Mouse (Mus musculus) neural tube, postnatal 0 days (tissue): ENCODE data around the gene Hadha. TPM values are rescaled to one million over a fixed set of nuclear protein-coding genes. Genes with fewer than 3 reads are reported as not detected.

Experiments used
- microRNA counts: library from miRNA; unstranded; fragments of <30 nt; microRNA quantifications from one replicate; lab custom pipeline; 2015
- microRNA-seq: library from miRNA; unstranded; fragments of <30 nt; microRNA quantifications from one replicate; pipeline ENCODE4, GENCODE M21; 2016
- polyA plus RNA-seq: library from polyadenylated mRNA; unstranded; fragments of >200 nt; fragmentation: Nextera tagmentation; extraction: Ambion mirVana; gene quantifications from 2 replicates; pipeline ENCODE4 v1.2.1, GENCODE M21; 2015

The Hadha gene
- polyA plus RNA-seq, result 72.0 and 74.5 TPM in 2 replicates

DNA sequence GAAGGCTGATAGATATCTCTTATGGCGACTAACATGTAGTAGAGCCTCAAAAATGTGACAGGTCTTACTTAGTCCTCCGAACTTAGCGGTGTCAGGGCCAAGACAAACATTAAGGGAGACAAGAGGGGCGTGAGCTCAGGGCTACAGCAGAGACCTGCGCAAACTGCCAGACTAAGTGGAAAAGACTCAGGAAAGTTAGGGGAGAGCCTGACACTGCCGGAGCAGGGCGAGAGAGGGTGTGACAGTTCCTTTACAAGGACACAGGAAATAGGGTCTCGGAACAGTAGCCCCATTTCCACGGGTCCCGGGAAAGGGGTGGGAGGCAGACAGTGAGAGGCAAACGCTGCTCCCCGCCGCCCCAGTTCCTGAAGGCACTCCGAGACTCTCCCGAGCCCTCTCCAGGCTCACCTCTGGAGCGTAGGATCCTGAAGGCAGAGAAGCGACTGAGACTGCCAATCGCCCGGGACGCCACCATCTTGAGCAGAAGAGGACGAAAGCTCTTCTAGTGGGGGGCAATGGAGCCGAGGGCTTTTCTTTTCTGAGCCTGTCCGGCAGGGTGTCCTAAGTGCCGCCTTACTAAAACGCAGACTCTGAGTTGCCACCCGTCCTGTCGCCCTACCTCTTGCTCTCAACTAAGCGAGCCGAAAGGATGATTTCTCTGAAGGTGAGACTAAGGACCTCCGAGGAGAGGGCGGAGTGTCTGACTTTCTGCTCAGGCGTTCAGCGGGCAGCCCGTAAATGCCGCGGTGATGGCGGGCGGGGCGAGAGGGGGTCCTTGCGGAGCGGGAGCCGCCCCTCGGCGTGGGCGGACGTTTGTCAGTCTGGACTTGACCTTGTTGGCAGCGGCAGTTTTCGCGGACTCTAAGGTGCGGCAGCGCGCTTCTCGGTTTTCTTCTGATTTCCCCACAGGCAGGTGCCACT, at the start of gene Hadha, which contains the start of gene Hadhb:
Hadha (minus strand) TSS at position 689 of the 921 bp plus-strand sequence.
Hadhb (plus strand) TSS at position 775 of the 921 bp plus-strand sequence.

GRCm38 (mm10) chr5:30105668-30106300, 49.2 kb downstream of the Hadha start, which contains the start of gene 3110082J24Rik:
Gene 3110082J24Rik (minus strand): TSS chr5:30106086.

DNA sequence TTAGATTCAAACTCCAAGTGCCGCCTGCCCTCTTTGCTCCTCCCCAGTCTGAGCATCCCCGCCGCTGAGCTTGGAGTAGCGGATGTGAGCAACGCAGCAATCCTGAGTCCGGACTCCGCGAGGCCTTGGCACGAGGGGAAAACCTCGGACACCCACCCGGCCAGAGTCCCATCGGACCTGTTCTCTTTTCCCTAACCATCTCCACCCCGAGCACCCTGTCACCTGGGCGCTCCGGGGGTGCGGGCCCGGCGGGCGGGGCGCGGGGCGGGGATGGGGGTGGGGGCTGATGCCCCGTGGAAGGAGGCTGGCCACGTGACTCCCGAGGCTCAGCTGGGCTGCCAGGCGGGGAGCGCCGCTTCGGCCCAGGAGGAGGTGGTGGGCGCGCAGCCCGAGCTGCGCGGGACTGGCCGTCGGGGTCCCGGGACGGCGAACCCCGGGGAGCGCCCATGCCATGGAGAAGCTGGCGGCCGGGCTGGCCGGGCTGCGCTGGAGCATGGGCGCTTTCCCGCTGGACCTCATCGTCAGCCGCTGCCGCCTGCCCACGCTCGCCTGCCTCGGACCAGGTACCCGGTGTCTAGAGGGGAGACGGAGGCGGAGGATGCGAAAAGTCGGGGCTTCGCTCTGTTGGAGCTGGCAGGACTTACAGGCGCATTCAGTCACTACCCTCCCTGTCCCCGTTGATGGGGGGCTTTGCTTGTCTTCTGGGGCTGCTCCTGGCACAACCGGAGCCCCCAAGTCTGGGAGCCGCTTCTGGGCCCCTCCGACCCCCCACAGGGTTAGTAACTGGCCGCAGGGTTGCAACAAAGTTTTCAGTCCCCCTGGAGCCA, 49.9 kb downstream of the Hadha start, which contains the start of gene Garem2:
Garem2 (plus strand) TSS at position 321 of the 827 bp plus-strand sequence.

GRCm38 (mm10) chr5:30072825-30073821, 81.8 kb downstream of the Hadha start, which contains the start of gene Tyms:
Gene Tyms (minus strand): TSS chr5:30073617.

MicroRNAs encoded within 50 kb of the gene (microRNA counts, 519-probe panel; counts per million panel counts)
- 40.5 counts per million for microRNA mmu-miR-1960 (lab: Ali Mortazavi, UCI)

Small RNAs within 50 kb of the gene (microRNA-seq; reads per million reads assigned to microRNA genes)
- not detected for gene Mir1960

Other genes starting within 250 kb of the Hadha start
- not detected in 2 replicates for gene Il6, start 142.0 kb downstream of the Hadha start, polyA plus RNA-seq
- 21.3 and 24.9 TPM in 2 replicates for gene Tyms, start 81.5 kb downstream of the Hadha start, polyA plus RNA-seq
- gene Garem2, start 50.0 kb downstream of the Hadha start, polyA plus RNA-seq, result 13.2 and 14.0 TPM in 2 replicates
- 5.1 and 5.9 TPM in 2 replicates for gene 3110082J24Rik, start 49.1 kb downstream of the Hadha start, polyA plus RNA-seq
- gene Hadhb, start 86 bp upstream of the Hadha start, polyA plus RNA-seq, result 69.9 and 75.4 TPM in 2 replicates
- not detected in 2 replicates for gene Adgrf3, start 50.6 kb upstream of the Hadha start, polyA plus RNA-seq
- 21.1 and 21.9 TPM in 2 replicates for gene Selenoi, start 77.4 kb upstream of the Hadha start, polyA plus RNA-seq
- 4.1 and 4.8 TPM in 2 replicates for gene Drc1, start 126.2 kb upstream of the Hadha start, polyA plus RNA-seq